Mouse (Mus musculus): Measurements from ENCODE around the gene Zwilch.

- TF ChIP-seq CTCF (IDR thresholded peaks at IDR 0.05; ENCODE audit: borderline replicate concordance, insufficient read depth, low read depth, low read length) (no peak), POLR2A (IDR thresholded peaks at IDR 0.05; ENCODE audit: borderline replicate concordance, insufficient read depth, low read length) (no peak)
Observed at GRCm38 (mm10) chr9:64199897-64200296, 27.0 kb upstream of the Zwilch start.

Data from cerebellum, adult 2 months (tissue).